Mouse (Mus musculus): ENCODE data around the gene Olfr709-ps1.
"Not testable (repeated sequence)": the region's sequence is repeated elsewhere in the genome, so short reads cannot be mapped to it uniquely, and the experiment has no call there.

Olfr709-ps1 gene

GRCm38 (mm10) chr7:106932119-106932518 is at the start of gene Olfr709-ps1:
Gene Olfr709-ps1, minus strand, starts transcription at chr7:106932219.
- DNase-seq (ENCODE audit: extremely low read depth, insufficient read length, low spot score), result no peak

- DNase-seq (ENCODE audit: extremely low read depth, insufficient read length, low spot score), result no peak
Observed at GRCm38 (mm10) chr7:106975353-106975752, 43.3 kb upstream of the Olfr709-ps1 start, which contains the start of gene Olfr711. Gene Olfr711, minus strand, starts transcription at chr7:106975453.

- not testable (repeated sequence) for DNase-seq (ENCODE audit: extremely low read depth, insufficient read length, low spot score)
Observed at GRCm38 (mm10) chr7:106967503-106967902, 35.5 kb upstream of the Olfr709-ps1 start.

- DNase-seq (ENCODE audit: extremely low read depth, insufficient read length, low spot score), result no peak
Observed at GRCm38 (mm10) chr7:106963837-106964236, 31.8 kb upstream of the Olfr709-ps1 start, which contains the start of gene Olfr6. Gene Olfr6, minus strand, starts transcription at chr7:106963937.

GRCm38 (mm10) chr7:106948212-106948611 is 16.2 kb upstream of the Olfr709-ps1 start, which contains the start of gene Olfr710:
Gene Olfr710, minus strand, starts transcription at chr7:106948312.
- no peak for DNase-seq (ENCODE audit: extremely low read depth, insufficient read length, low spot score)

- DNase-seq (ENCODE audit: extremely low read depth, insufficient read length, low spot score), result not testable (repeated sequence)
Observed at GRCm38 (mm10) chr7:106920961-106921360, 11.1 kb downstream of the Olfr709-ps1 start.

- no peak for DNase-seq (ENCODE audit: extremely low read depth, insufficient read length, low spot score)
Observed at GRCm38 (mm10) chr7:106907676-106908075, 24.3 kb downstream of the Olfr709-ps1 start, which contains the start of gene Olfr1532-ps1. Gene Olfr1532-ps1, plus strand, starts transcription at chr7:106908001.

- not testable (repeated sequence) for DNase-seq (ENCODE audit: extremely low read depth, insufficient read length, low spot score)
Observed at GRCm38 (mm10) chr7:106901141-106901540, 30.9 kb downstream of the Olfr709-ps1 start, which contains the start of gene Olfr707. Gene Olfr707, minus strand, starts transcription at chr7:106901241.

GRCm38 (mm10) chr7:106888062-106888461 is 44.0 kb downstream of the Olfr709-ps1 start, which contains the start of gene Olfr706:
Gene Olfr706, minus strand, starts transcription at chr7:106888162.
- no peak for DNase-seq (ENCODE audit: extremely low read depth, insufficient read length, low spot score)

- DNase-seq (ENCODE audit: extremely low read depth, insufficient read length, low spot score), result no peak
Observed at GRCm38 (mm10) chr7:106876791-106877190, 55.2 kb downstream of the Olfr709-ps1 start, which contains the start of gene Olfr705. Gene Olfr705, minus strand, starts transcription at chr7:106876891.
